Comparison of ENCODE assay signal across 18 mouse cellular contexts in the genomic region with DNA sequence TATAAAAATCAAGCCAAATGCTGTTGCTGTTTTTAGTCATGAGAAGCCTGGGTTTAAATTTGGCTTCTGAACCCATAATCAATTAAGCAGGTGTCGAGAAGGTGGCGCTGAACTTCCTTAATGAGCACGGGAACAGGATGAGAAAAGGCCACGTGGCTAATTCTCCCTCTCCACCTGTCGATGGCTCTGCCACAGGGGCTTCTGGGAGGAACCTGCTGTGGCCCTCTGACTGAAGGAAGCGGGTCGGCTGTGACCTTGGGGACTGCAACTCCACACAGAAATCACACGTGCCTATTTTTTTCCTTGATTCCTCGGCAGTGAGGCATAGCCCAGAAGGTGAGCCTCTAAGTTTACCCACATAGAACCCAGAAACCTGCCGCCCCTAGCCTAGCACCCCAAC.
A peak's percentile ranks its signal among the peaks of the same experiment; 100 is the strongest.
DNase-seq lines count a peak whose midpoint lies in the region; ATAC-seq and TF ChIP-seq lines count a peak whose summit lies in the region.
"Had no signal": no experiment of that assay in that cellular context is flagged by ENCODE, and none has a peak within 500 bp of the region (broad histone marks: within the 10 kb centered on the region; RNA-seq: fewer than 3 reads in every experiment).

No protein-coding gene starts in this region.

- peaks cover 7% of the 10 kb centered on the region for H3K4me1 ChIP-seq in heart, adult 2 months (ENCODE audit: control insufficient read depth, insufficient read depth, low read length)
- peaks cover 47% of the 10 kb centered on the region for H3K4me1 ChIP-seq in heart, embryonic 16.5 days (ENCODE audit: control insufficient read depth, insufficient read depth, low read length)
- peaks cover 12 to 48% of the 10 kb centered on the region in 2 experiments for H3K4me1 ChIP-seq in CH12.LX (ENCODE audit: control insufficient read depth in 1 of 2, insufficient read depth in 2 of 2)
- peaks cover 62% of the 10 kb centered on the region for H3K4me1 ChIP-seq in limb, embryonic 13.5 days

- no peak for ATAC-seq in heart, embryonic 16.5 days (replicated peaks; ENCODE audit: extremely low read depth, insufficient read depth, low FRiP score)
- ATAC-seq in limb, embryonic 13.5 days (ENCODE audit: low FRiP score, low read depth), result no peak
- ATAC-seq: intestine, embryonic 15.5 days had no signal

- no peak for DNase-seq in heart, adult 2 months
- no peak for DNase-seq in heart, postnatal 25 days (ENCODE audit: low spot score)
- no peak for DNase-seq in heart, postnatal 14 days
- DNase-seq in CH12.LX (ENCODE audit: extremely low read depth), result no peak
- DNase-seq in lung, postnatal 10 days, result no peak
- DNase-seq: cerebellum, adult 8-10 months; gastrocnemius, adult 2 months; liver, embryonic 13.5 days; lung, embryonic 14.5 days; retina, postnatal 1 day; thymus, postnatal 36 days had no signal

- dilution Hi-C loops in CH12.LX (cut with MboI; ENCODE audit: extremely low pct_ligation_motif_present, extremely low pct_unique_long_range_greater_than_20kb, low sequenced_read_pairs), result no loop called here

- no peaks in the 10 kb centered on the region for H3K9me3 ChIP-seq in heart, embryonic 16.5 days (replicated peaks; ENCODE audit: control insufficient read depth, low read length)
- peaks cover 5% of the 10 kb centered on the region for H3K9me3 ChIP-seq in CH12.LX (replicated peaks; ENCODE audit: low read length)
- no peaks in the 10 kb centered on the region for H3K9me3 ChIP-seq in limb, embryonic 13.5 days
- H3K9me3 ChIP-seq: forebrain, embryonic 12.5 days; hindbrain, embryonic 15.5 days; intestine, embryonic 15.5 days; liver, embryonic 13.5 days had no signal

- no peak for TF ChIP-seq CTCF in heart, adult 2 months (IDR thresholded peaks at IDR 0.05)
- TF ChIP-seq CTCF in CH12.LX (conservative IDR thresholded peaks at IDR 0.05 in 1 of 2, IDR thresholded peaks at IDR 0.05 in 1 of 2; ENCODE audit: low read depth in 2 of 2, low read length in 2 of 2), result no peak

- H3K9ac ChIP-seq in heart, adult 2 months (ENCODE audit: low read depth, low read length), result no peak overlapping the region
- H3K9ac ChIP-seq in heart, embryonic 16.5 days (ENCODE audit: low read length), result 0 out of 2 replicates have a peak overlapping the region, but pooled peaks have one; percentile 11
- H3K9ac ChIP-seq in CH12.LX (ENCODE audit: insufficient read depth, low read depth), result no peak overlapping the region
- no peak overlapping the region for H3K9ac ChIP-seq in limb, embryonic 13.5 days
- H3K9ac ChIP-seq: forebrain, embryonic 12.5 days; hindbrain, embryonic 15.5 days; intestine, embryonic 15.5 days; liver, embryonic 13.5 days; lung, embryonic 14.5 days had no signal

- no peak for TF ChIP-seq RAD21 in CH12.LX (IDR thresholded peaks at IDR 0.05; ENCODE audit: low read depth, low read length)

- H3K4me3 ChIP-seq in heart, adult 2 months, result no peak overlapping the region
- H3K4me3 ChIP-seq in heart, embryonic 16.5 days (ENCODE audit: low read length), result no peak overlapping the region
- H3K4me3 ChIP-seq in CH12.LX (replicated peaks in 1 of 3; ENCODE audit: low read depth in 2 of 3, low read length in 2 of 3, poor library complexity in 1 of 3), result no peak overlapping the region
- no peak overlapping the region for H3K4me3 ChIP-seq in limb, embryonic 13.5 days
- H3K4me3 ChIP-seq: forebrain, embryonic 12.5 days; gastrocnemius, adult 2 months; hindbrain, embryonic 15.5 days; intestine, embryonic 15.5 days; liver, embryonic 13.5 days had no signal

- 51% methylated on average over 10 of the region's 10 CpGs for WGBS in heart, adult 2 months
- WGBS in heart, embryonic 16.5 days, result 49% methylated on average over 10 of the region's 10 CpGs
- 51% methylated on average over 10 of the region's 10 CpGs for WGBS in limb, embryonic 13.5 days

- no peak for TF ChIP-seq EP300 in heart, adult 2 months (IDR thresholded peaks at IDR 0.05; ENCODE audit: insufficient read depth, low read depth, low read length)
- TF ChIP-seq EP300 in CH12.LX (IDR thresholded peaks at IDR 0.05; ENCODE audit: low read length), result no peak

- in situ Hi-C loops in CH12.LX (cut with MboI; ENCODE audit: low pct_ligation_motif_present, low pct_unique_long_range_greater_than_20kb, low sequenced_read_pairs), result no loop called here

- peak overlapping the region; percentile 81 for H3K27ac ChIP-seq in heart, adult 2 months
- H3K27ac ChIP-seq in heart, embryonic 16.5 days (ENCODE audit: low read length), result peak overlapping the region; percentile 91
- H3K27ac ChIP-seq in CH12.LX (ENCODE audit: insufficient read depth, low read depth), result no peak overlapping the region
- peak overlapping the region; percentile 95 for H3K27ac ChIP-seq in limb, embryonic 13.5 days
- H3K27ac ChIP-seq: forebrain, embryonic 12.5 days; hindbrain, embryonic 15.5 days; liver, embryonic 13.5 days; macrophage had no signal

- H3K79me2 ChIP-seq in heart, adult 2 months (replicated peaks; ENCODE audit: control insufficient read depth, insufficient read depth, low read length), result no peaks in the 10 kb centered on the region
- H3K79me2 ChIP-seq in CH12.LX (replicated peaks; ENCODE audit: control insufficient read depth, extremely low read depth, insufficient read depth, poor library complexity, severe bottlenecking), result no peaks in the 10 kb centered on the region

- no peaks in the 10 kb centered on the region for H3K27me3 ChIP-seq in heart, adult 2 months (ENCODE audit: control insufficient read depth, insufficient read depth, low read length)
- no peaks in the 10 kb centered on the region for H3K27me3 ChIP-seq in heart, embryonic 16.5 days (ENCODE audit: control insufficient read depth, insufficient read depth, low read length)
- peaks cover 6% of the 10 kb centered on the region for H3K27me3 ChIP-seq in CH12.LX (replicated peaks)
- H3K27me3 ChIP-seq in limb, embryonic 13.5 days, result no peaks in the 10 kb centered on the region
- H3K27me3 ChIP-seq: intestine, embryonic 15.5 days; liver, embryonic 13.5 days had no signal

- TF ChIP-seq POLR2A in heart, adult 2 months (IDR thresholded peaks at IDR 0.05; ENCODE audit: insufficient read depth, low read depth, low read length), result no peak
- TF ChIP-seq POLR2A in CH12.LX (IDR thresholded peaks at IDR 0.05; ENCODE audit: low read depth, low read length), result no peak

- no peaks in the 10 kb centered on the region for H3K36me3 ChIP-seq in heart, adult 2 months (ENCODE audit: control insufficient read depth, insufficient read depth, low read length)
- H3K36me3 ChIP-seq in heart, embryonic 16.5 days (ENCODE audit: control insufficient read depth, insufficient read depth), result no peaks in the 10 kb centered on the region
- H3K36me3 ChIP-seq in CH12.LX (replicated peaks in 1 of 2; ENCODE audit: control insufficient read depth in 1 of 2, insufficient read depth in 1 of 2, low read length in 1 of 2), result no peaks in the 10 kb centered on the region
- H3K36me3 ChIP-seq in limb, embryonic 13.5 days, result no peaks in the 10 kb centered on the region
- H3K36me3 ChIP-seq: forebrain, embryonic 12.5 days; hindbrain, embryonic 15.5 days; intestine, embryonic 15.5 days; liver, embryonic 13.5 days had no signal

- no peak overlapping the region for H3K4me2 ChIP-seq in heart, embryonic 16.5 days (ENCODE audit: low read depth, low read length)
- H3K4me2 ChIP-seq in CH12.LX (ENCODE audit: insufficient read depth, low read depth, poor library complexity, severe bottlenecking), result no peak overlapping the region
- no peak overlapping the region for H3K4me2 ChIP-seq in limb, embryonic 13.5 days (replicated peaks)
- H3K4me2 ChIP-seq: forebrain, embryonic 12.5 days; hindbrain, embryonic 15.5 days; intestine, embryonic 15.5 days; liver, embryonic 13.5 days; lung, embryonic 14.5 days; midbrain, embryonic 11.5 days had no signal

- intact Hi-C loops in heart, adult 2 months (cut with DNase I), result no loop called here
- intact Hi-C loops in heart, postnatal 25 days (cut with DNase I), result no loop called here
- intact Hi-C loops in heart, postnatal 14 days (cut with DNase I), result no loop called here

TF ChIP-seq in CH12.LX, 34 proteins besides CTCF, POLR2A, EP300 and RAD21:
- TF ChIP-seq MAFK (IDR thresholded peaks at IDR 0.05; ENCODE audit: insufficient replicate concordance, low read length) (no peak), MAX (IDR thresholded peaks at IDR 0.05; ENCODE audit: low read length) (peak; percentile 77), UBTF (IDR thresholded peaks at IDR 0.05; ENCODE audit: low read depth, low read length) (no peak), MEF2A (IDR thresholded peaks at IDR 0.05; ENCODE audit: borderline replicate concordance, low read depth, low read length) (no peak), CHD1 (IDR thresholded peaks at IDR 0.05; ENCODE audit: low read depth, low read length) (no peak), ZC3H11A (IDR thresholded peaks at IDR 0.05; ENCODE audit: low read depth, low read length) (no peak), HCFC1 (IDR thresholded peaks at IDR 0.05; ENCODE audit: low read depth, low read length) (no peak)
